Mouse (Mus musculus): ENCODE data around the gene Bri3.

GRCm38 (mm10) chr5:144270420-144270819, 26.2 kb downstream of the Bri3 start:
- TF ChIP-seq POLR2A (IDR thresholded peaks at IDR 0.05; ENCODE audit: extremely low read depth, insufficient read depth, low read length) (no peak), CTCF (IDR thresholded peaks at IDR 0.05; ENCODE audit: extremely low read depth, insufficient read depth, low read length) (no peak)
